Mouse (Mus musculus) embryonic fibroblast, embryonic 13.5 days (primary cell): Measurements from ENCODE around the gene Hmga1. TPM values are rescaled to one million over a fixed set of nuclear protein-coding genes. Genes with fewer than 3 reads are reported as not detected.

Source experiments
- H3K27ac ChIP-seq: 2 replicates; pipeline ENCODE4 v1.5.1; 2012; ENCODE audit warnings: low read length, control low read depth, inconsistent platforms; ENCODE audit not compliant: insufficient read depth
- H3K4me1 ChIP-seq: 2 replicates; pipeline ENCODE4 v1.6.1; 2011; ENCODE audit warnings: low read length; ENCODE audit not compliant: control insufficient read depth, insufficient read depth
- H3K4me3 ChIP-seq: 2 replicates; pipeline ENCODE4 v1.5.1; 2011; ENCODE audit warnings: mild to moderate bottlenecking, control low read depth, low read length; ENCODE audit not compliant: insufficient read depth
- CTCF ChIP-seq: IDR thresholded peaks from 2 replicates; pipeline ENCODE4 v1.5.1; 2011; ENCODE audit warnings: mild to moderate bottlenecking, control low read depth, low read length, moderate library complexity, borderline replicate concordance; ENCODE audit not compliant: insufficient read depth
- POLR2A ChIP-seq: IDR thresholded peaks from 2 replicates; pipeline ENCODE4 v1.6.1; 2011; ENCODE audit warnings: low read depth, mild to moderate bottlenecking, control low read depth, low read length, moderate library complexity
- polyA plus RNA-seq: library from polyadenylated mRNA; stranded (reverse); fragments of >200 nt; gene quantifications from 2 replicates; pipeline ENCODE4 v1.2.4, GENCODE M21; 2011; ENCODE audit warnings: low read depth; ENCODE audit not compliant: missing spikeins, insufficient read length

Hmga1 gene
- polyA plus RNA-seq, 1 experiment = 207 TPM

- Histone ChIP-seq H3K4me1 (no peaks in the 10 kb centered on the region), H3K27ac (no peak overlapping the region)
- TF ChIP-seq POLR2A (no peak), CTCF (no peak)
Observed at GRCm38 (mm10) chr17:27512619-27513161, 43.6 kb upstream of the Hmga1 start.

DNA sequence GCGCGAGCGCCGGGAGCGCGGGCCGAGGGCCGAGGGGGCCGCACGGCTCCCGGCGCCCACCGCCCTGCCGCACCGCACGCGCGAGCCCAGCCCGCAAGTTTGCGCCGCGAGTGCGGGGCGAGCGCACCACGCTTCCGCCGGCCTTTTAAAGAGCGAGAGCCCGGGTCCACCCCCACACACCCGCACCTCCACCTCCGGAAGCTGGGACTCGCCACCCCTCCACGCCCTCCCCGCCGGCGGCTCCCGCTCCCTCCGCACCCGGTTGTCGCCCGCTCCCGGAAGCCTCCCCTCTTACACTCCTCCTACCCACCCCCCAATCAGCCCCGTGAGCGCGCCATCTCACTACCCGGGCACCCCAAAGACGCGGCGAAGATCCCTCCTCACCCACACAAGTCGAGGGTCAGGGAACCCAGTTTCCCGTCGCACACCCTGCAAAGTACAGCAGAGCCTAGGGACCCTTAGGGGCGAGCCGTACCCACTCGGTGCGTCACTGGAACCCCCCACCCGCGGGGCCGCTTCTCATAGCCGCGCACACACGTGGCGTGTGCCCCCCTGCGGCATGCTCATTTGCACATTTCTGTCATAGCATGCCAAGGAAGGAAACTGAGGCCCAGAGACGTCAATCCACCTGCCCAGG, 42.9 kb upstream of the Hmga1 start:
- no peak for TF ChIP-seq POLR2A
- TF ChIP-seq CTCF = no peak
- H3K4me1 ChIP-seq = no peaks in the 10 kb centered on the region
- peak overlapping the region; percentile 14; the same call in 1 of the 2 replicates for H3K4me3 ChIP-seq
- H3K27ac ChIP-seq = no peak overlapping the region

More at GRCm38 (mm10) chr17:27512619-27513161, 43.6 kb upstream of the Hmga1 start:
- no peak overlapping the region; the same call in 1 of the 2 replicates for H3K4me3 ChIP-seq

- Histone ChIP-seq H3K4me1 (no peaks in the 10 kb centered on the region), H3K4me3 (no peak overlapping the region), H3K27ac (no peak overlapping the region)
- peak; percentile 64 for TF ChIP-seq CTCF
- no peak for TF ChIP-seq POLR2A
Observed at GRCm38 (mm10) chr17:27513916-27514762, 42.2 kb upstream of the Hmga1 start.

GRCm38 (mm10) chr17:27518296-27518695, 38.0 kb upstream of the Hmga1 start:
- H3K4me3 ChIP-seq = no peak overlapping the region
- no peaks in the 10 kb centered on the region for H3K4me1 ChIP-seq
- TF ChIP-seq POLR2A (no peak), CTCF (no peak)

DNA sequence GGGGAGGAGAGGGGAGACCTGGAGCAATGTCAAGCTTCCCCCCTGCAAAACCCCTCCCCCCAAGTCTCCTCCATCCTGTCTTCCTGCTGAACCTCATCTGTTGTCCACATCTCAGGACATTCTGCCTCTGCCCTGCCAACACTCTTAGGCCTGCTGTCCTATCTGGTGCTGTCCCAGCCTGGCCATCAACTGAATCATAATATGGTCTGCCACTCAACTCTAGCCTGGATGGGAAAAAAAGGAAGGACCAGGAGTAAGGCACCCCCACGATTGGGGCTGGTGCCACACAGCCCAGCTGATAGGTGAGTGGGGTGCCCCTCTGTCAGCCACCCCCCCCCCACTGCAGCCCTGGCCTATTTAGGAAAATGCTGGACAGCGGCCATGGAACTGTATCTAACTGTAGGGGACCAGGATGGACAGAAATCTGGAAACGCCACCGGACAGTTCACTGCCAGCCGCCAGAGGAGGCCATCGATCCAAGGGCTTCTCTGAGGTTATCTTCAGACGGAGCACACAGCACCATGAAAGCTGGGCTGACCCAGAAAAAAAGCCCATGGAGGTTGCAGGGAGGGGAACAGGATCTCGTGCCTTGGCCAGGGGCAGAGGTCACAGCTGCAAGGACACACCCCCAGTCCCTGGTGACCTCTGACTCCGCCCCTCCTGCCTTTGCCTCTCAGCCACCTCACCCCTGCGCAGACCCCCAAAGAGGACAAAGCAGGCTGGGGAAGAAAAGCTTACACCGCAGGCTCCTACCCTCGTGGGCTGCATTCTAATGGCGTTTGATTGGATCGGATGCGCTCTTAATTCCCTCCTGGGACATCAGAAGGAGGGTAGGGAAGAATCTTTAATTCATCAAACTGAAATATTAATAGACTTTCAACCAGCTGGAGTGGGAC, 37.3 kb upstream of the Hmga1 start:
- TF ChIP-seq CTCF (no peak), POLR2A (no peak)
- Histone ChIP-seq H3K4me1 (no peaks in the 10 kb centered on the region), H3K27ac (no peak overlapping the region), H3K4me3 (no peak overlapping the region)

More at GRCm38 (mm10) chr17:27518296-27518695, 38.0 kb upstream of the Hmga1 start:
- H3K27ac ChIP-seq = no peak overlapping the region

DNA sequence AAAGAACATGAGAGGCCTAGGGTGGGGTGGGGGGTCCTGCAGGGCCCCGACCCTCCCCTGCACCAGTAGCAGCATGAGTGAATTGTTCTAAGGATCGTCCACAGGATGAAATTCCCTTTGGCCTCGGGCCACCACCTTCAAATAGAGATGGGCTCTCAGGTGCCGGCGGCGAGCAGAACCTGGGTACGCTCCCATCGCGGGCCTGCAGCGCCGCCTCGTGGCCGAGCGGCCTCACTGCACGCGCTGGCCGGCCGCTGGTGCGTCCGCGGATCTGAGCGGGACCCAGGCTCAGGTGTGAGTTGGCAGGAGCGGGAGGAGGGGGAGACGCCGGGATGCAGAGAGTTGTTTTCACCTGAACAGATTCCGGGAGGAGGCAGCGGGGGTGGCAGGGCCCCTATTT, 35.7 kb upstream of the Hmga1 start:
- H3K27ac ChIP-seq = no peak overlapping the region
- H3K4me3 ChIP-seq = no peak overlapping the region
- TF ChIP-seq CTCF (peak; percentile 81), POLR2A (no peak)
- no peaks in the 10 kb centered on the region for H3K4me1 ChIP-seq

DNA sequence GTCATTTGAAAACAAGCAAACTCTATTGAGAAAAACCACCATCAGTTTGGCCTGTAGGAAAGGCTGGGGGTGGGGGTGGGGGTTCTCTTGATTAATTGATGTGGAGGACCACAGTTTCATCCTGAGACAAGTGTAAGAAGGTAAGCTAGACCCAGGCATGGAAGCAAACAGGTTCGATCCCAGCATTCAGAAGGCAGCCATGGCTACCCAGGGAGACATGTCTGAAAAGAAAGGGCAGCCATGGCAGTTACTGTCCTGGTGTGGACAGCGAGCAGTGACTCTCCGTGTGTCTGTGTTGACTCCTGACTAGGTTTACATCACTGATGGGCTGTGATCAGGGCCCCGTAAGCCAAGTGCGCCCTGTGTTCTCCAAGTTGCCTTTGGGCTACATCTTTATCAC, 35.0 kb upstream of the Hmga1 start, which contains the start of gene Grm4:
TSS of gene Grm4 (minus strand) at position 101 of the 400 bp plus-strand sequence.
- H3K27ac ChIP-seq = no peak within 1 kb of the TSS
- no peaks in the 10 kb centered on the region for H3K4me1 ChIP-seq
- TF ChIP-seq CTCF (no peak), POLR2A (no peak)
- H3K4me3 ChIP-seq = no peak within 1 kb of the TSS

DNA sequence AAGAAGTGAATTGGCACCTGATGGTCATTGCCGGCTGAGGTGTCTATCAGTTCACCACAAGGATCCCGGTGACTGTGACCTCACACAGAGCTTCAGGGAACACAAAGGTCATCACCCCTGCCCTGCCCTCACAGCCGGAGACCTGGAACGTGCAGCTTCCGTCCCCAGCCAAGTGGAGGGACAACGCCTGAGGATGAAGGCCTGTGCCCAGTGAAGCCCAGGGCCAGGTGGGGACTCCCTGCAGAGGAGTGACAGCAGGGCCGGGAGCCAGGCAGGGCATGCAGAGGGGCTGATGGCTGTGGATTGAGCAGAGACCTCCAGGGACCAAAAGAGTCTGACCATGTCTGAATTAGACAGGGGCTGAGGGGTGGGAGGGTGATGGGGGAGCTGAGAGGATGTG, 33.2 kb upstream of the Hmga1 start:
- Histone ChIP-seq H3K4me1 (no peaks in the 10 kb centered on the region), H3K27ac (no peak overlapping the region), H3K4me3 (no peak overlapping the region)
- TF ChIP-seq POLR2A (no peak), CTCF (no peak)

DNA sequence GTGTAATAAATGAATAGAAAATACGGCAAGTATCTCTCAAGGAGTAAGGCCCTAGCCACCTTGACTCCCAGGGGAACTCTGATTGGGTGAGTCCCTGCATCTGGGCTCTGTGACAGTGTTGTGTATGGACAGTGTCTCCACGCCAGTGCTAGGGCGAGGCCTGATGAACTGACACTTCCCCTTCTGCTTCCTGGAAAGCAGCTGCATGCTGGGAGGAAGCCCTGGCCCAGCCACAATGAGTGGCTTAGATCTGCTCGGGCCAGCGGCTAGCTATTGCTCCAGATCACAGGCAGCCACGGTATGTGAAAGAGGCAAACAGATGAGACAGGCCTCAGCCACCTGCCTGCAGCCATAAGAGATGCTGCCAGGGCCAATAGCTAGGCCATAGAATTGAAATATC, 29.1 kb upstream of the Hmga1 start:
- TF ChIP-seq POLR2A (no peak), CTCF (no peak)

More for the DNA sequence above, 29.1 kb upstream of the Hmga1 start:
- no peaks in the 10 kb centered on the region for H3K4me1 ChIP-seq
- no peak overlapping the region for H3K27ac ChIP-seq
- H3K4me3 ChIP-seq = no peak overlapping the region
